Mouse (Mus musculus): Measurements from ENCODE around the gene Morc3. TPM values are rescaled to one million over a fixed set of nuclear protein-coding genes. Genes with fewer than 3 reads are reported as not detected.

Morc3 gene
- polyA plus RNA-seq (2012; rRNA removed), result 25.1 and 25.8 TPM in 2 replicates

- DNase-seq, result peak; percentile 99 to 100
- H3K4me1 ChIP-seq (ENCODE audit: control insufficient read depth, insufficient read depth, low read length), result no peaks in the 10 kb centered on the region
- H3K27me3 ChIP-seq (ENCODE audit: control insufficient read depth, insufficient read depth, low read length), result no peaks in the 10 kb centered on the region
- peak within 1 kb of the TSS; percentile 27 for H3K27ac ChIP-seq (ENCODE audit: insufficient read depth, low read length)
- WGBS, result 12% methylated on average over 54 of the region's 55 CpGs
- H3K4me3 ChIP-seq (replicated peaks; ENCODE audit: insufficient read depth, low read depth, low read length), result peak within 1 kb of the TSS; percentile 57
- no peak for TF ChIP-seq CTCF (IDR thresholded peaks at IDR 0.05; ENCODE audit: borderline replicate concordance, insufficient read depth, low read depth, low read length)
- TF ChIP-seq POLR2A (IDR thresholded peaks at IDR 0.05; ENCODE audit: borderline replicate concordance, insufficient read depth, low read length), result peak; percentile 89
Observed at GRCm38 (mm10) chr16:93831627-93832395, at the start of gene Morc3. TSS of gene Morc3 (plus strand) at chr16:93832121.

GRCm38 (mm10) chr16:93784175-93784574 lies 47.7 kb upstream of the Morc3 start:
- H3K4me1 ChIP-seq (ENCODE audit: control insufficient read depth, insufficient read depth, low read length), result no peaks in the 10 kb centered on the region
- H3K27me3 ChIP-seq (ENCODE audit: control insufficient read depth, insufficient read depth, low read length), result no peaks in the 10 kb centered on the region
- WGBS, result 93% methylated on average over 7 of the region's 7 CpGs
- DNase-seq, result no peak
- TF ChIP-seq CTCF (IDR thresholded peaks at IDR 0.05; ENCODE audit: borderline replicate concordance, insufficient read depth, low read depth, low read length), result 0 out of 2 replicates have a peak, but pooled peaks have one; percentile 14
- TF ChIP-seq POLR2A (IDR thresholded peaks at IDR 0.05; ENCODE audit: borderline replicate concordance, insufficient read depth, low read length), result no peak
- no peak overlapping the region for H3K4me3 ChIP-seq (replicated peaks; ENCODE audit: insufficient read depth, low read depth, low read length)
- no peak overlapping the region for H3K27ac ChIP-seq (ENCODE audit: insufficient read depth, low read length)

GRCm38 (mm10) chr16:93785805-93786204 lies 46.1 kb upstream of the Morc3 start:
- peak; percentile 93 for TF ChIP-seq CTCF (IDR thresholded peaks at IDR 0.05; ENCODE audit: borderline replicate concordance, insufficient read depth, low read depth, low read length)
- no peak for TF ChIP-seq POLR2A (IDR thresholded peaks at IDR 0.05; ENCODE audit: borderline replicate concordance, insufficient read depth, low read length)
- Histone ChIP-seq H3K4me3 (replicated peaks; ENCODE audit: insufficient read depth, low read depth, low read length) (no peak overlapping the region), H3K4me1 (ENCODE audit: control insufficient read depth, insufficient read depth, low read length) (no peaks in the 10 kb centered on the region), H3K27me3 (ENCODE audit: control insufficient read depth, insufficient read depth, low read length) (no peaks in the 10 kb centered on the region), H3K27ac (ENCODE audit: insufficient read depth, low read length) (no peak overlapping the region)
- WGBS, result 18% methylated on average over 9 of the region's 9 CpGs
- peak in 1 of 2 experiments; percentile 59 for DNase-seq

GRCm38 (mm10) chr16:93788388-93788787 lies 43.5 kb upstream of the Morc3 start:
- TF ChIP-seq CTCF (IDR thresholded peaks at IDR 0.05; ENCODE audit: borderline replicate concordance, insufficient read depth, low read depth, low read length), result no peak
- TF ChIP-seq POLR2A (IDR thresholded peaks at IDR 0.05; ENCODE audit: borderline replicate concordance, insufficient read depth, low read length), result no peak
- H3K27ac ChIP-seq (ENCODE audit: insufficient read depth, low read length), result no peak overlapping the region
- no peak overlapping the region for H3K4me3 ChIP-seq (replicated peaks; ENCODE audit: insufficient read depth, low read depth, low read length)
- no peaks in the 10 kb centered on the region for H3K27me3 ChIP-seq (ENCODE audit: control insufficient read depth, insufficient read depth, low read length)
- WGBS, result 89% methylated on average over 4 of the region's 4 CpGs
- DNase-seq, result no peak
- H3K4me1 ChIP-seq (ENCODE audit: control insufficient read depth, insufficient read depth, low read length), result no peaks in the 10 kb centered on the region

GRCm38 (mm10) chr16:93788881-93789280 lies 43.0 kb upstream of the Morc3 start:
- H3K27me3 ChIP-seq (ENCODE audit: control insufficient read depth, insufficient read depth, low read length), result no peaks in the 10 kb centered on the region
- WGBS, result 93% methylated on average over 8 of the region's 8 CpGs
- H3K4me3 ChIP-seq (replicated peaks; ENCODE audit: insufficient read depth, low read depth, low read length), result no peak overlapping the region

GRCm38 (mm10) chr16:93789971-93790755 lies 41.8 kb upstream of the Morc3 start:
- no peak for DNase-seq
- TF ChIP-seq POLR2A (IDR thresholded peaks at IDR 0.05; ENCODE audit: borderline replicate concordance, insufficient read depth, low read length) (no peak), CTCF (IDR thresholded peaks at IDR 0.05; ENCODE audit: borderline replicate concordance, insufficient read depth, low read depth, low read length) (no peak)
- Histone ChIP-seq H3K27ac (ENCODE audit: insufficient read depth, low read length) (no peak overlapping the region), H3K4me3 (replicated peaks; ENCODE audit: insufficient read depth, low read depth, low read length) (no peak overlapping the region), H3K27me3 (ENCODE audit: control insufficient read depth, insufficient read depth, low read length) (no peaks in the 10 kb centered on the region), H3K4me1 (ENCODE audit: control insufficient read depth, insufficient read depth, low read length) (no peaks in the 10 kb centered on the region)
- 48% methylated on average over 5 of the region's 5 CpGs for WGBS

More at GRCm38 (mm10) chr16:93788881-93789280, 43.0 kb upstream of the Morc3 start:
- no peaks in the 10 kb centered on the region for H3K4me1 ChIP-seq (ENCODE audit: control insufficient read depth, insufficient read depth, low read length)
- DNase-seq, result no peak
- no peak overlapping the region for H3K27ac ChIP-seq (ENCODE audit: insufficient read depth, low read length)
- TF ChIP-seq CTCF (IDR thresholded peaks at IDR 0.05; ENCODE audit: borderline replicate concordance, insufficient read depth, low read depth, low read length), result no peak
- TF ChIP-seq POLR2A (IDR thresholded peaks at IDR 0.05; ENCODE audit: borderline replicate concordance, insufficient read depth, low read length), result no peak

- Histone ChIP-seq H3K27me3 (ENCODE audit: control insufficient read depth, insufficient read depth, low read length) (no peaks in the 10 kb centered on the region), H3K4me3 (replicated peaks; ENCODE audit: insufficient read depth, low read depth, low read length) (no peak overlapping the region), H3K27ac (ENCODE audit: insufficient read depth, low read length) (no peak overlapping the region), H3K4me1 (ENCODE audit: control insufficient read depth, insufficient read depth, low read length) (peaks cover 21% of the 10 kb centered on the region)
- no peak for DNase-seq
- 69% methylated on average over 15 of the region's 15 CpGs for WGBS
- no peak for TF ChIP-seq POLR2A (IDR thresholded peaks at IDR 0.05; ENCODE audit: borderline replicate concordance, insufficient read depth, low read length)
Observed at GRCm38 (mm10) chr16:93792981-93793630, 38.8 kb upstream of the Morc3 start.

All from cerebellum, adult 2 months (tissue).